Mouse (Mus musculus): ENCODE measurements around the gene Mrps15. TPM values are rescaled to one million over a fixed set of nuclear protein-coding genes. Genes with fewer than 3 reads are reported as not detected.

Gene Mrps15
- 68.4 TPM for polyA plus RNA-seq (2014; fragmentation: Illumina TruSeq; extraction: RNeasy Lipid Tissue Mini Kit (QIAGEN cat#74804); ENCODE audit: low read depth, low replicate concordance)

DNA sequence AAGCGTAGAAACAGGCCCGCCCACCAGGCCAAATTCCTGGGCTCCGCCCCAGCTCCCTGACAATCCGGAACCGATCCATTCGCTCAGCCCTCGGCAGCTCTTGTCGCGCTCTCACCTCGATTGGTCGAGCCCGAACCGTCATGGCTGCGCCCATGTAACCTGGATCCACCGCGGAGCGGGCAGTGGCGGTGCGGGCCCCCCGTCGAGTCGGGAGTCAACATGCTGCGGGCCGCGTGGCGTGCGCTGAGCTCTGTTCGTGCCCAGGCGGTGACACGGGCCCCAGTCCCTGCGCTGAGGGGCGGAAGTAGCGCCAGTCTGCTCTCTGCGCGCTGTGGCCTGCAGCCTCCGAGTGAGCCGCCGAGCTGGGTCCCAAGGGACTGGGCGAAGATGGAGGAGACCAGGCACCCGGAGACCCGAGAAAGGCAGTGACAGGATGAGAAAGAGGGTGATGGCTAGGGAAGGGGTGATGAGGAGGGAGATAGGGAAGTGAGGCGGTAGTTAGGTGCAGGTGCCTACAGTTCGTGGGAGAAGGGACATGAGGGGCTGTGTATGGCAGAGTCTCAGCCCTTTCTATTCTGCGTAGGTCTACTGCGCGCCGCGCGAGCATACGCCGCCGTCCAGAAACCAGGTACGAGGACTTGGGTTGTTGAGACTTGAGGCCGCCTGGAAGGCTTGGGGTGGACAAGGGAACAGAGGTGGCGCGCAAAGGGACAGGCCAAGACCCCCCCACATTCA is at the start of gene Mrps15:
Mrps15 (plus strand) TSS at position 75 of the 735 bp plus-strand sequence.

DNA sequence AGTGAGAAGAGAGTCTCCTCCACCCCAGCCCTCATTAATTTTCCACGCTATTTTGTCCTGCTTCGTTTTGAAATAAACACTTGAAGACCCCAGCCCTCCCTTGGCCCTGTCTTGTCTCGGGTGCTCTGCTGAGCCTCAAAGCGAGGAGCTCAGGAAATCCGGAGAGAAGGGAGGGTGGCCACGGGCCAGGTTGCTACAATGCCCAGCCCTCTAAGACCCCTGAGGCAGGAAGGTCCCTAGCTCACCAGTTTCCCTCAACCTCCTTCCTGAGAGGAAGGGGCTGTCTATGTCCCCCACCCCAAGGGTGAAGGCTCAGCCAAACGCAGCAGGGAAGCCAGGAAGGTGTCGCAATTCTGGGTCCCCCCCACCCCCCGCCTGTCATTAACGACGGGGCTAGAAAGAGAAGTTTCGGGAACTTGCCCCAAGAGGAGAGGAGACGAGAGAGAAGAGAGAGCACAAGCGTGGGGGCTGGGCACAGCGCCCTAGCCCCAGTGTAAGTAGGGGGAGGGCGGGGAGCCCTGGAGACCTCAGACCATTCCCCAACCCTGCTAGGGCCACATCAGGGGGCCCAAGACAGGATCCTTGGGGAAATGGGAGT is 22.3 kb upstream of the Mrps15 start, which contains the start of gene Csf3r:
Csf3r (plus strand) TSS at position 248 of the 598 bp plus-strand sequence.

DNA sequence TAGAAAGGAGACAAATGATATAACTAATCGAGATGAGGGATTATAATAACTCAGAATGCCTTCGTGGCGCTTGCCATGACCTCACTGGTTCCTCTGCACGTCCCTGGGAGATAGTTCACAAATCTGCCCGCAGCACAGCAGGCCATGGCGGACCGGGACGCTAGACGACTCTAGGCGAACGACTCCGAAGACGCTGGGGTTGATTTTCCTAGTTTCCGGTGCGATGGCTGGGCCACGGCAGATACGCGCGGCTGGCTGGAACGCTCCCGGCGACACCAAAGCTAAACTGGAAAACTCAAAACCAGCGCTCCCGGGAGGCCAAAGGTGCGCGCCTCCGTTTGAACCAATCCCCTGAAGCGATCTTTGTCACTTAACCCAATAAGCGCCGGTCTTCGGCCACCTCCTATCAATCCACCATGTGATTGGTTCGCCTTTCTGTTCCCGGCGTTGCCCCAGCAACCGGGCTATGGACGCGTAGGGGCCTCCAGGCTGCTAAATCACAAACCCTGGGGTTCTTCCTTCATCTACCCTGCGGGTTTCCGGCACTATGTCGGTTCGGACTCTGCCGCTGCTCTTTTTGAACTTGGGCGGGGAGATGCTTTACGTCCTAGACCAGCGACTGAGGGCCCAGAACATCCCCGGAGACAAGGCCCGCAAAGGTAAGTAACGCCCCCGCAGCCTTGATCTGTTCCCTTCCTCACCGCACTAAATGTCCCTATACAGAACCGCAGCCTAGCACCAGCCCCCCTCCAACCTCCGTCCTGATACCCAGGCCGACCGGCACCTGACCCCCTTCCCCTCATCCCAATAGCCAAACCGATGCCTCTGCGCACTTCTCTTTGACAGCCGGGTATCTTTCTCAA is 11.6 kb downstream of the Mrps15 start, which contains the start of gene Oscp1:
Oscp1 (plus strand) TSS at position 432 of the 863 bp plus-strand sequence.

DNA sequence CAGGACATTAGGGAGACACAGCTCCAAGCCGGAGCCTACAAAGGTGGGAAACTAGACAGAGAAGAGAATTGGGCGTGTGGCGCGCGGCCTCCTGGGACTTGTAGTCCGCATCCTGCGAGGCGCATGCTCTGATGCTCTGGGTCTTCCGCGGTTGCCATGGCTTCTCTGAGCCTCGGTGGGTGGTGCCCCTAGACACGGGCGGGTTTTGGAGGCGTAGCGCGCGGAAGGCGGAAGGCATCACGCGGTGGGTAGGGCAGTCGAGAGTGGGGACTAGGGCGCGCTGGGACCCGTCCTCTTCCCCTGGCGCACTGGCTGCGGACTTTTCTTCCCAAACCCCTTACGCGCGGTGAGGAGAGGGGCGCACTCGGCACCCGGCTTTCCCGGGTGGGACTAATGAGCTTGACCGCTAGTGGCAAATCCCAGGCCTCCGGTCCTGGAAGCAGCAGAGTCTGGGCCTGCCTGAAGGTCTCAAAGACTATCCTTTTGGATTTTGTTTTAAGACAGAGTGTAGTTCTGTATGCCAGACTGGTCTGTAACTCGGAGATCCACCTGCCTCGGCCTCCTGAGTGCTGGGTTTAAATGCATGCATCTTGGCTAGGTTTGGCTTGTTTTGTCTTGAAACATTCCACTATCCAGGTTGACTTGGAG is 49.9 kb downstream of the Mrps15 start, which contains the start of gene Lsm10:
Lsm10 (plus strand) TSS at position 160 of the 648 bp plus-strand sequence.

DNA sequence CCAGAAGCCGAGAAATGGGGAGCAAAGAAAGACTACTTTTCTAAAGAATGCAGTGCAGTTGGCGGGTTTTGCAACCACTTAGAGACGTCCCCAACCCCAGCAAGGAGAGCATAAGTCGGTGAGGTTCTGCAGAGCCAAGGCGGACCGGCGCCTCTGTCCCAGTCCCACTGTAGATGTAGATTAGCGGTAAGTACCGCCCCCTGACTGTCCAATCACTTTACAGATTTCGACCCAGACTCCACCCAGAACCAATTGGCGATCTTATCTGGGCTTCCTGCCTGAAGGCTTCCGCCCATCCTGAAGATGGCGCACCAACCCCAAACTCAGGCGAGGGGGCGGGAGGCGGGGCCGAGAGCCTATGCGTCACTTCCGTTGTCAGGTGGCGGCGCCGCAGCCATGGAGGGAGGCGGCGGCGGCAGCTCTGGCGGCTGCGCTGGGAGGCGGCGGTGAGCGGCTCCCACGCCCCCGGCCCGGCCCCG is 56.9 kb downstream of the Mrps15 start, which contains the start of gene Stk40:
Stk40 (plus strand) TSS at position 368 of the 479 bp plus-strand sequence.

Other genes starting within 250 kb of the Mrps15 start
- gene Csf3r, start 22.4 kb upstream of the Mrps15 start, polyA plus RNA-seq (2014; fragmentation: Illumina TruSeq; extraction: RNeasy Lipid Tissue Mini Kit (QIAGEN cat#74804); ENCODE audit: low read depth, low replicate concordance): 0.32 TPM
- gene Oscp1, start 11.6 kb downstream of the Mrps15 start, polyA plus RNA-seq (2014; fragmentation: Illumina TruSeq; extraction: RNeasy Lipid Tissue Mini Kit (QIAGEN cat#74804); ENCODE audit: low read depth, low replicate concordance): 1.4 TPM
- gene Lsm10, start 49.7 kb downstream of the Mrps15 start, polyA plus RNA-seq (2014; fragmentation: Illumina TruSeq; extraction: RNeasy Lipid Tissue Mini Kit (QIAGEN cat#74804); ENCODE audit: low read depth, low replicate concordance): 0.63 TPM
- 3.5 TPM for gene Stk40, start 57.0 kb downstream of the Mrps15 start, polyA plus RNA-seq (2014; fragmentation: Illumina TruSeq; extraction: RNeasy Lipid Tissue Mini Kit (QIAGEN cat#74804); ENCODE audit: low read depth, low replicate concordance)
- gene Eva1b, start 100.8 kb downstream of the Mrps15 start, polyA plus RNA-seq (2014; fragmentation: Illumina TruSeq; extraction: RNeasy Lipid Tissue Mini Kit (QIAGEN cat#74804); ENCODE audit: low read depth, low replicate concordance): not detected
- 14.5 TPM for gene Sh3d21, start 116.6 kb downstream of the Mrps15 start, polyA plus RNA-seq (2014; fragmentation: Illumina TruSeq; extraction: RNeasy Lipid Tissue Mini Kit (QIAGEN cat#74804); ENCODE audit: low read depth, low replicate concordance)
- gene Thrap3, start 155.8 kb downstream of the Mrps15 start, polyA plus RNA-seq (2014; fragmentation: Illumina TruSeq; extraction: RNeasy Lipid Tissue Mini Kit (QIAGEN cat#74804); ENCODE audit: low read depth, low replicate concordance): 300 TPM
- 2.3 TPM for gene Map7d1, start 209.4 kb downstream of the Mrps15 start, polyA plus RNA-seq (2014; fragmentation: Illumina TruSeq; extraction: RNeasy Lipid Tissue Mini Kit (QIAGEN cat#74804); ENCODE audit: low read depth, low replicate concordance)
- gene Trappc3, start 215.4 kb downstream of the Mrps15 start, polyA plus RNA-seq (2014; fragmentation: Illumina TruSeq; extraction: RNeasy Lipid Tissue Mini Kit (QIAGEN cat#74804); ENCODE audit: low read depth, low replicate concordance): 27.4 TPM
- gene Col8a2, start 239.9 kb downstream of the Mrps15 start, polyA plus RNA-seq (2014; fragmentation: Illumina TruSeq; extraction: RNeasy Lipid Tissue Mini Kit (QIAGEN cat#74804); ENCODE audit: low read depth, low replicate concordance): 0.85 TPM

Data from sigmoid colon, adult 10 weeks (tissue).